Mouse (Mus musculus) neural tube, embryonic 13.5 days (tissue): ENCODE results near the gene Hist1h4f. TPM values are rescaled to one million over a fixed set of nuclear protein-coding genes. Genes with fewer than 3 reads are reported as not detected.
A peak's percentile ranks its signal among the peaks of the same experiment; 100 is the strongest.
"Not testable (repeated sequence)": the region's sequence is repeated elsewhere in the genome, so short reads cannot be mapped to it uniquely, and the experiment has no call there.

Experiments
- ATAC-seq: fragments of 200-750 bp; cut with Nextera tagmentation; 2 replicates; pipeline ENCODE4 v1.8.0; 2017; ENCODE audit warnings: low read depth, mild to moderate bottlenecking, moderate TSS enrichment, moderate library complexity
- H3K27ac ChIP-seq: fragments of 300-500 bp; sonication (generic); replicated peaks from 2 replicates; pipeline ENCODE4 v1.5.1; 2015; ENCODE audit warnings: moderate library complexity, mild to moderate bottlenecking, inconsistent platforms
- H3K27me3 ChIP-seq: fragments of 300-500 bp; sonication (generic); 2 replicates; pipeline ENCODE4 v1.6.1; 2015; ENCODE audit warnings: mild to moderate bottlenecking, inconsistent platforms
- H3K36me3 ChIP-seq: fragments of 300-500 bp; sonication (generic); 2 replicates; pipeline ENCODE4 v1.6.1; 2015; ENCODE audit warnings: mild to moderate bottlenecking, inconsistent platforms
- H3K4me1 ChIP-seq: fragments of 300-500 bp; sonication (generic); replicated peaks from 2 replicates; pipeline ENCODE4 v1.6.1; 2015; ENCODE audit warnings: inconsistent platforms
- H3K4me2 ChIP-seq: fragments of 300-500 bp; sonication (generic); 2 replicates; pipeline ENCODE4 v1.6.1; 2015; ENCODE audit warnings: inconsistent platforms, mild to moderate bottlenecking, moderate library complexity
- H3K4me3 ChIP-seq: fragments of 300-500 bp; sonication (generic); 2 replicates; pipeline ENCODE4 v1.5.1; 2015; ENCODE audit warnings: mild to moderate bottlenecking, inconsistent platforms
- H3K9ac ChIP-seq: fragments of 300-500 bp; sonication (generic); 2 replicates; pipeline ENCODE4 v1.6.1; 2015; ENCODE audit warnings: moderate library complexity, mild to moderate bottlenecking, inconsistent platforms
- H3K9me3 ChIP-seq: fragments of 300-500 bp; sonication (generic); 2 replicates; pipeline ENCODE4 v1.6.1; 2016; ENCODE audit warnings: inconsistent platforms
- WGBS: fragments of 180-500 bp; shearing (Covaris S2); methylation state at CpG from one replicate; pipeline ENCODE4 v1.1.7; 2015; 5-methylcytosine and 5-hydroxymethylcytosine counted together
- polyA plus RNA-seq: library from polyadenylated mRNA; unstranded; fragments of >200 nt; fragmentation: Nextera tagmentation; extraction: Ambion mirVana; gene quantifications from 2 replicates; pipeline ENCODE4 v1.2.1, GENCODE M21; 2015

Gene Hist1h4f
- polyA plus RNA-seq, 1 experiment from 2014 or later: not detected

GRCm38 (mm10) chr13:23585029-23585441, 33.6 kb upstream of the Hist1h4f start:
- Histone ChIP-seq H3K4me2 (peak overlapping the region; percentile 72), H3K27ac (peak overlapping the region; percentile 93), H3K27me3 (no peaks in the 10 kb centered on the region), H3K4me3 (peak overlapping the region; percentile 47), H3K9me3 (no peaks in the 10 kb centered on the region), H3K9ac (peak overlapping the region; percentile 76), H3K36me3 (no peaks in the 10 kb centered on the region), H3K4me1 (peaks cover 44% of the 10 kb centered on the region)
- WGBS: under 1% methylated on average over 21 of the region's 21 CpGs
- ATAC-seq: no peak

GRCm38 (mm10) chr13:23584331-23584730, 32.9 kb upstream of the Hist1h4f start:
- Histone ChIP-seq H3K9me3 (no peaks in the 10 kb centered on the region), H3K4me1 (peaks cover 44% of the 10 kb centered on the region), H3K27me3 (no peaks in the 10 kb centered on the region), H3K9ac (peak overlapping the region; percentile 76), H3K27ac (peak overlapping the region; percentile 93), H3K4me2 (peak overlapping the region; percentile 72), H3K4me3 (peak overlapping the region; percentile 47), H3K36me3 (no peaks in the 10 kb centered on the region)
- no peak for ATAC-seq

GRCm38 (mm10) chr13:23583387-23584068, 32.1 kb upstream of the Hist1h4f start:
- Histone ChIP-seq H3K4me3 (no peak overlapping the region), H3K4me1 (peaks cover 44% of the 10 kb centered on the region), H3K9me3 (no peaks in the 10 kb centered on the region), H3K27me3 (no peaks in the 10 kb centered on the region), H3K36me3 (no peaks in the 10 kb centered on the region), H3K27ac (peak overlapping the region; percentile 23; the same call in 1 of the 2 replicates), H3K4me2 (0 out of 2 replicates have a peak overlapping the region, but pooled peaks have one; percentile 7), H3K9ac (no peak overlapping the region)
- no peak for ATAC-seq

GRCm38 (mm10) chr13:23582219-23583056, 31.0 kb upstream of the Hist1h4f start:
- peak overlapping the region; percentile 82 for H3K27ac ChIP-seq
- peak overlapping the region; percentile 47 for H3K4me3 ChIP-seq
- peaks cover 44% of the 10 kb centered on the region for H3K4me1 ChIP-seq
- no peaks in the 10 kb centered on the region for H3K9me3 ChIP-seq
- H3K9ac ChIP-seq: peak overlapping the region; percentile 72
- H3K4me2 ChIP-seq: peak overlapping the region; percentile 91
- no peaks in the 10 kb centered on the region for H3K36me3 ChIP-seq
- WGBS: 8% methylated on average over 6 of the region's 6 CpGs
- no peaks in the 10 kb centered on the region for H3K27me3 ChIP-seq
- ATAC-seq: no peak

GRCm38 (mm10) chr13:23581408-23582218, 30.2 kb upstream of the Hist1h4f start, which contains the start of gene Hist1h4d:
Gene Hist1h4d, plus strand, starts transcription at chr13:23581598.
- ATAC-seq: peak; percentile 88
- H3K4me1 ChIP-seq: peaks cover 47% of the 10 kb centered on the region
- H3K27me3 ChIP-seq: no peaks in the 10 kb centered on the region
- H3K27ac ChIP-seq: peak within 1 kb of the TSS; percentile 82
- under 1% methylated on average over 43 of the region's 43 CpGs for WGBS
- no peaks in the 10 kb centered on the region for H3K9me3 ChIP-seq
- peak within 1 kb of the TSS; percentile 91 for H3K4me2 ChIP-seq
- H3K4me3 ChIP-seq: peak within 1 kb of the TSS; percentile 47
- H3K9ac ChIP-seq: peak within 1 kb of the TSS; percentile 72
- H3K36me3 ChIP-seq: no peaks in the 10 kb centered on the region

- Histone ChIP-seq H3K9me3 (no peaks in the 10 kb centered on the region), H3K4me3 (no peak overlapping the region), H3K4me2 (no peak overlapping the region), H3K36me3 (no peaks in the 10 kb centered on the region), H3K4me1 (peaks cover 42% of the 10 kb centered on the region), H3K9ac (no peak overlapping the region), H3K27me3 (no peaks in the 10 kb centered on the region), H3K27ac (no peak overlapping the region)
- 86% methylated on average over 1 of the region's 1 CpGs for WGBS
- no peak for ATAC-seq
These were observed 26.4 kb upstream of the Hist1h4f start for GRCm38 (mm10) chr13:23577835-23578234.

- 0 out of 2 replicates have a peak overlapping the region, but pooled peaks have one; percentile 1 for H3K27ac ChIP-seq
- WGBS: 54% methylated on average over 6 of the region's 6 CpGs
These were observed 25.6 kb upstream of the Hist1h4f start for GRCm38 (mm10) chr13:23576906-23577639.

GRCm38 (mm10) chr13:23576351-23576881, 25.0 kb upstream of the Hist1h4f start:
- Histone ChIP-seq H3K4me2 (peak overlapping the region; percentile 81), H3K36me3 (no peaks in the 10 kb centered on the region), H3K27me3 (no peaks in the 10 kb centered on the region), H3K9me3 (no peaks in the 10 kb centered on the region), H3K4me1 (peaks cover 41% of the 10 kb centered on the region), H3K9ac (peak overlapping the region; percentile 78), H3K27ac (peak overlapping the region; percentile 68), H3K4me3 (peak overlapping the region; percentile 42)
- WGBS: 8% methylated on average over 7 of the region's 7 CpGs
- ATAC-seq: no peak

More at GRCm38 (mm10) chr13:23576906-23577639, 25.6 kb upstream of the Hist1h4f start:
- Histone ChIP-seq H3K4me1 (peaks cover 42% of the 10 kb centered on the region), H3K4me3 (0 out of 2 replicates have a peak overlapping the region, but pooled peaks have one; percentile 42), H3K36me3 (no peaks in the 10 kb centered on the region), H3K4me2 (peak overlapping the region; percentile 81), H3K27me3 (no peaks in the 10 kb centered on the region), H3K9ac (peak overlapping the region; percentile 78), H3K9me3 (no peaks in the 10 kb centered on the region)
- no peak for ATAC-seq

- under 1% methylated on average over 14 of the region's 40 CpGs for WGBS
- not testable (repeated sequence) for H3K9me3 ChIP-seq, ATAC-seq, H3K27me3 ChIP-seq, H3K36me3 ChIP-seq
- H3K27ac ChIP-seq: peak overlapping the region; percentile 81
- H3K4me3 ChIP-seq: peak overlapping the region; percentile 42
- peaks cover 39% of the 10 kb centered on the region for H3K4me1 ChIP-seq
- peak overlapping the region; percentile 78 for H3K9ac ChIP-seq
- H3K4me2 ChIP-seq: peak overlapping the region; percentile 81
These were observed 24.4 kb upstream of the Hist1h4f start for GRCm38 (mm10) chr13:23575864-23576313.

- Histone ChIP-seq H3K4me2 (peak within 1 kb of the TSS; percentile 81), H3K27ac (peak within 1 kb of the TSS; percentile 84), H3K9ac (peak within 1 kb of the TSS; percentile 78), H3K4me1 (peaks cover 38% of the 10 kb centered on the region), H3K27me3 (no peaks in the 10 kb centered on the region), H3K9me3 (no peaks in the 10 kb centered on the region), H3K36me3 (no peaks in the 10 kb centered on the region), H3K4me3 (peak within 1 kb of the TSS; percentile 42)
- under 1% methylated on average over 18 of the region's 18 CpGs for WGBS
- peak; percentile 60 for ATAC-seq
These were observed 23.9 kb upstream of the Hist1h4f start, which contains the start of gene Hist1h3d for GRCm38 (mm10) chr13:23575271-23575851. Gene Hist1h3d, plus strand, starts transcription at chr13:23575763.
